Mouse (Mus musculus) E14TG2a.4 (cell line): Measurements from ENCODE around the gene A730061H03Rik.

Experiments
- CTCF ChIP-seq: conservative IDR thresholded peaks from 2 replicates; pipeline ENCODE4 v1.5.1; 2014; ENCODE audit warnings: low read length
- NANOG ChIP-seq: IDR thresholded peaks from 2 replicates; pipeline ENCODE4 v1.6.1; 2014; ENCODE audit warnings: borderline replicate concordance, low read length, mixed read lengths

GRCm38 (mm10) chr14:55563249-55563648, 3.0 kb upstream of the A730061H03Rik start:
- no peak for TF ChIP-seq CTCF
- TF ChIP-seq NANOG, result no peak
